Comparison of ENCODE assay signal across 16 mouse cellular contexts in genomic region chr8:46792653-46793052, GRCm38 (mm10). TPM values are rescaled to one million over a fixed set of nuclear protein-coding genes. Genes with fewer than 3 reads are reported as not detected.
A peak's percentile ranks its signal among the peaks of the same experiment; 100 is the strongest.
DNase-seq lines count a peak whose midpoint lies in the region; ATAC-seq and TF ChIP-seq lines count a peak whose summit lies in the region.
"Had no signal": no experiment of that assay in that cellular context is flagged by ENCODE, and none has a peak within 500 bp of the region (broad histone marks: within the 10 kb centered on the region; RNA-seq: fewer than 3 reads in every experiment).

No protein-coding gene starts in this region.

- H3K4me3 ChIP-seq in kidney, postnatal 0 days (replicated peaks; ENCODE audit: low read depth, low read length) = no peak overlapping the region
- no peak overlapping the region for H3K4me3 ChIP-seq in MEL (ENCODE audit: control insufficient read depth in 1 of 2, insufficient read depth in 1 of 2, low read depth in 2 of 2, low read length in 2 of 2)
- H3K4me3 ChIP-seq in midbrain, embryonic 16.5 days (ENCODE audit: low read depth, low read length) = no peak overlapping the region
- H3K4me3 ChIP-seq: neural tube, embryonic 12.5 days had no signal

- TF ChIP-seq CTCF in kidney, postnatal 0 days (IDR thresholded peaks at IDR 0.05; ENCODE audit: low read depth) = no peak
- TF ChIP-seq CTCF in MEL (IDR thresholded peaks at IDR 0.05 in 2 of 3, conservative IDR thresholded peaks at IDR 0.05 in 1 of 3; ENCODE audit: control insufficient read depth in 1 of 3, insufficient read depth in 1 of 3, low read depth in 2 of 3, low read length in 3 of 3, poor library complexity in 1 of 3, severe bottlenecking in 1 of 3) = no peak

- peaks cover 6% of the 10 kb centered on the region; the same call in 1 of the 2 replicates for H3K79me2 ChIP-seq in MEL (ENCODE audit: control insufficient read depth, insufficient read depth, low read length, poor library complexity)

- 70% methylated on average over 2 of the region's 2 CpGs for WGBS in kidney, postnatal 0 days
- WGBS in midbrain, embryonic 16.5 days = 89% methylated on average over 2 of the region's 2 CpGs

- no peak overlapping the region for H3K4me2 ChIP-seq in kidney, postnatal 0 days (ENCODE audit: low read length)
- H3K4me2 ChIP-seq in midbrain, embryonic 16.5 days (ENCODE audit: low read length) = no peak overlapping the region
- H3K4me2 ChIP-seq: neural tube, embryonic 12.5 days had no signal

- 0 out of 2 replicates have a peak, but pooled peaks cover 10% of the 10 kb centered on the region for H3K36me3 ChIP-seq in kidney, postnatal 0 days (ENCODE audit: insufficient read depth, low read length)
- H3K36me3 ChIP-seq in MEL (ENCODE audit: control insufficient read depth in 1 of 2, insufficient read depth in 2 of 2, low read length in 2 of 2) = peaks cover 2 to 45% of the 10 kb centered on the region in 2 experiments; a peak in 3 of 4 replicates
- no peaks in the 10 kb centered on the region for H3K36me3 ChIP-seq in midbrain, embryonic 16.5 days (ENCODE audit: control insufficient read depth, insufficient read depth, low read length)

- no peak; a peak in 1 of 4 replicates for TF ChIP-seq EP300 in MEL (IDR thresholded peaks at IDR 0.05; ENCODE audit: low read depth in 1 of 2, low read length in 2 of 2)

- H3K27me3 ChIP-seq in kidney, postnatal 0 days (ENCODE audit: insufficient read depth, low read length) = no peaks in the 10 kb centered on the region
- H3K27me3 ChIP-seq in MEL (ENCODE audit: control insufficient read depth in 1 of 2, insufficient read depth in 2 of 2, low read length in 2 of 2) = no peaks in the 10 kb centered on the region
- no peaks in the 10 kb centered on the region for H3K27me3 ChIP-seq in midbrain, embryonic 16.5 days (ENCODE audit: control insufficient read depth, insufficient read depth, low read depth, low read length)
- H3K27me3 ChIP-seq: neural tube, embryonic 12.5 days had no signal

- H3K4me1 ChIP-seq in kidney, postnatal 0 days (replicated peaks; ENCODE audit: insufficient read depth, low read length) = no peaks in the 10 kb centered on the region
- H3K4me1 ChIP-seq in MEL (ENCODE audit: control insufficient read depth in 1 of 2, insufficient read depth in 2 of 2, low read length in 2 of 2) = peaks cover 15 to 44% of the 10 kb centered on the region in 2 experiments
- no peaks in the 10 kb centered on the region for H3K4me1 ChIP-seq in midbrain, embryonic 16.5 days (ENCODE audit: control insufficient read depth, insufficient read depth, low read length)
- H3K4me1 ChIP-seq: neural tube, embryonic 12.5 days had no signal

- H3K27ac ChIP-seq in kidney, postnatal 0 days = no peak overlapping the region
- H3K27ac ChIP-seq in MEL (ENCODE audit: control insufficient read depth, low read depth, low read length) = no peak overlapping the region; the same call in 1 of the 2 replicates
- no peak overlapping the region for H3K27ac ChIP-seq in midbrain, embryonic 16.5 days (ENCODE audit: low read length)
- H3K27ac ChIP-seq: hindbrain, postnatal 0 days; neural tube, embryonic 12.5 days had no signal

- H3K9me3 ChIP-seq in kidney, postnatal 0 days (replicated peaks; ENCODE audit: low read length) = no peaks in the 10 kb centered on the region
- no peaks in the 10 kb centered on the region for H3K9me3 ChIP-seq in MEL (replicated peaks; ENCODE audit: insufficient read depth, low read length)
- H3K9me3 ChIP-seq in midbrain, embryonic 16.5 days (replicated peaks; ENCODE audit: control insufficient read depth, low read length, poor library complexity, severe bottlenecking) = no peaks in the 10 kb centered on the region
- H3K9me3 ChIP-seq: neural tube, embryonic 12.5 days had no signal

- no peak overlapping the region for H3K9ac ChIP-seq in kidney, postnatal 0 days (ENCODE audit: low read depth, low read length)
- no peak overlapping the region for H3K9ac ChIP-seq in MEL (ENCODE audit: control insufficient read depth, low read depth, low read length, poor library complexity, severe bottlenecking)
- no peak overlapping the region for H3K9ac ChIP-seq in midbrain, embryonic 16.5 days (ENCODE audit: low read depth, low read length)
- H3K9ac ChIP-seq: neural tube, embryonic 12.5 days had no signal

- no peak for TF ChIP-seq POLR2A in MEL (IDR thresholded peaks at IDR 0.05; ENCODE audit: control insufficient read depth in 1 of 2, insufficient read depth in 1 of 2, low read depth in 1 of 2, low read length in 2 of 2, poor library complexity in 1 of 2)

- DNase-seq in kidney, postnatal 0 days (ENCODE audit: low spot score) = peak; percentile 6
- no peak for DNase-seq in kidney, adult 11 months
- DNase-seq in MEL (ENCODE audit: low read depth, low spot score) = peak; percentile 76
- DNase-seq: cerebellum, postnatal 10 days; heart, adult 11 months; heart, postnatal 10 days; kidney, postnatal 14 days; lung, adult 18-20 months; midbrain, embryonic 14.5 days had no signal

- ATAC-seq in kidney, postnatal 0 days (replicated peaks; ENCODE audit: low FRiP score, low read depth) = no peak
- peak; percentile 48 to 54; a peak in 2 of 4 replicates for ATAC-seq in hematopoietic stem cell, adult 5-6 weeks (replicated peaks in 1 of 2; ENCODE audit: insufficient read depth in 1 of 2, low FRiP score in 2 of 2, low TSS enrichment in 1 of 2, low read depth in 1 of 2, poor library complexity in 2 of 2, severe bottlenecking in 2 of 2)
- ATAC-seq in neutrophil, adult 5-6 weeks (ENCODE audit: extremely low read depth, insufficient number of reproducible peaks, low FRiP score, poor library complexity, severe bottlenecking) = peak; percentile 64
- ATAC-seq in inflammation-experienced regulatory T-cells, adult 6 months = no peak
- no peak for ATAC-seq in midbrain, embryonic 16.5 days
- ATAC-seq: CD4-positive, CD25-positive, alpha-beta regulatory T cell, adult 4 months; hindbrain, postnatal 0 days had no signal

- no peak for TF ChIP-seq RAD21 in MEL (IDR thresholded peaks at IDR 0.05; ENCODE audit: low read depth, low read length)

TF ChIP-seq in MEL, 35 proteins besides CTCF, POLR2A, EP300 and RAD21:
- TF ChIP-seq ZMIZ1 (IDR thresholded peaks at IDR 0.05; ENCODE audit: low read depth, low read length) = no peak
- no peak for TF ChIP-seq HCFC1 (IDR thresholded peaks at IDR 0.05; ENCODE audit: low read depth, low read length)
- TF ChIP-seq TCF12 (IDR thresholded peaks at IDR 0.05; ENCODE audit: low read depth, low read length) = no peak
- no peak for TF ChIP-seq MXI1 (IDR thresholded peaks at IDR 0.05; ENCODE audit: low read depth, low read length)
- TF ChIP-seq UBTF (IDR thresholded peaks at IDR 0.05; ENCODE audit: borderline replicate concordance, insufficient read depth, low read depth, low read length) = no peak
- TF ChIP-seq JUND (IDR thresholded peaks at IDR 0.05; ENCODE audit: low read depth, low read length) = no peak
- no peak for TF ChIP-seq ELF1 (IDR thresholded peaks at IDR 0.05; ENCODE audit: low read depth, low read length)
- no peak for TF ChIP-seq POLR2AphosphoS2 (IDR thresholded peaks at IDR 0.05; ENCODE audit: low read length)
- TF ChIP-seq ZC3H11A (IDR thresholded peaks at IDR 0.05; ENCODE audit: low read depth, low read length) = no peak
- no peak for TF ChIP-seq MYC (IDR thresholded peaks at IDR 0.05; ENCODE audit: low read depth, low read length)
- TF ChIP-seq MAZ (IDR thresholded peaks at IDR 0.05; ENCODE audit: low read depth, low read length) = no peak
- TF ChIP-seq ZNF384 (IDR thresholded peaks at IDR 0.05; ENCODE audit: low read depth, low read length) = no peak
- TF ChIP-seq POLR2AphosphoS5 (IDR thresholded peaks at IDR 0.05; ENCODE audit: borderline replicate concordance, low read depth, low read length) = no peak
- no peak for TF ChIP-seq USF1 (IDR thresholded peaks at IDR 0.05; ENCODE audit: low read depth, low read length)
- no peak for TF ChIP-seq CHD2 (IDR thresholded peaks at IDR 0.05; ENCODE audit: low read length)
- no peak for TF ChIP-seq E2F4 (IDR thresholded peaks at IDR 0.05; ENCODE audit: borderline replicate concordance, low read depth, low read length)

RNA-seq across cellular contexts. Expression of gene Irf2, which starts 53.1 kb away (rescaled TPM):
- polyA plus RNA-seq in kidney, postnatal 0 days (2015; fragmentation: Nextera tagmentation; extraction: Ambion mirVana) = 28.1 and 30.6 TPM in 2 replicates
- 4.9 and 5.1 TPM in 2 replicates for total RNA-seq in MEL (2012; rRNA removed)
- polyA plus RNA-seq in MEL (2012; ENCODE audit: insufficient read depth in 1 of 2, insufficient read length in 2 of 2, low read depth in 1 of 2, low replicate concordance in 2 of 2, missing spikeins in 1 of 2) = 10 to 100 TPM in 1 of 2 experiments, not detected in 1; 19.4 TPM
- total RNA-seq in hematopoietic stem cell, adult 5-6 weeks (2017) = 44.8 and 71.7 TPM in 2 replicates
- 282 and 327 TPM in 2 replicates for total RNA-seq in neutrophil, adult 5-6 weeks (2017)
- polyA plus RNA-seq in inflammation-experienced regulatory T-cells, adult 6 months (2017; shearing (Covaris generic)) = 100 to 1,000 TPM; 228 to 272 (median 245) TPM
- 7.2 and 10.3 TPM in 2 replicates for polyA plus RNA-seq in midbrain, embryonic 16.5 days (2015; fragmentation: Nextera tagmentation; extraction: Ambion mirVana)

Comparison
In these comparisons a context has a peak if more than half of its experiments do, and no peak if none do; other contexts are left out.
1. ATAC-seq: peak in hematopoietic stem cell, adult 5-6 weeks (2 of 2) and neutrophil, adult 5-6 weeks (single experiment); none in kidney, postnatal 0 days (single experiment), inflammation-experienced regulatory T-cells, adult 6 months (single experiment) and midbrain, embryonic 16.5 days (single experiment).